Mouse (Mus musculus) hindbrain, embryonic 15.5 days (tissue): ENCODE results near the gene Nxn. TPM values are rescaled to one million over a fixed set of nuclear protein-coding genes. Genes with fewer than 3 reads are reported as not detected.
A peak's percentile ranks its signal among the peaks of the same experiment; 100 is the strongest.

Experiments
- ATAC-seq: fragments of 200-750 bp; cut with Nextera tagmentation; 2 replicates; pipeline ENCODE4 v1.8.0; 2017; ENCODE audit warnings: low read depth, moderate number of reproducible peaks, moderate TSS enrichment; ENCODE audit not compliant: low FRiP score
- H3K27ac ChIP-seq: fragments of 300-500 bp; sonication (generic); replicated peaks from 2 replicates; pipeline ENCODE4 v1.5.1; 2015; ENCODE audit warnings: mild to moderate bottlenecking, inconsistent platforms
- H3K27me3 ChIP-seq: fragments of 300-500 bp; sonication (generic); 2 replicates; pipeline ENCODE4 v1.6.1; 2015; ENCODE audit warnings: control low read depth, inconsistent platforms
- H3K36me3 ChIP-seq: fragments of 300-500 bp; sonication (generic); 2 replicates; pipeline ENCODE4 v1.6.1; 2015; ENCODE audit warnings: control low read depth, inconsistent platforms
- H3K4me1 ChIP-seq: fragments of 300-500 bp; sonication (generic); replicated peaks from 2 replicates; pipeline ENCODE4 v1.6.1; 2015; ENCODE audit warnings: control low read depth, inconsistent platforms
- H3K4me2 ChIP-seq: fragments of 300-500 bp; sonication (generic); 2 replicates; pipeline ENCODE4 v1.6.1; 2015; ENCODE audit warnings: moderate library complexity, mild to moderate bottlenecking, inconsistent platforms
- H3K4me3 ChIP-seq: fragments of 300-500 bp; sonication (generic); 2 replicates; pipeline ENCODE4 v1.5.1; 2015; ENCODE audit warnings: mild to moderate bottlenecking, inconsistent platforms
- H3K9ac ChIP-seq: fragments of 300-500 bp; sonication (generic); 2 replicates; pipeline ENCODE4 v1.6.1; 2015; ENCODE audit warnings: inconsistent platforms
- H3K9me3 ChIP-seq: fragments of 300-500 bp; sonication (generic); 2 replicates; pipeline ENCODE4 v1.6.1; 2016; ENCODE audit warnings: control low read depth, inconsistent platforms
- WGBS: fragments of 180-500 bp; shearing (Covaris S2); methylation state at CpG from one replicate; pipeline ENCODE4 v1.1.7; 2015; 5-methylcytosine and 5-hydroxymethylcytosine counted together
- polyA plus RNA-seq: library from polyadenylated mRNA; unstranded; fragments of >200 nt; fragmentation: Nextera tagmentation; extraction: Ambion mirVana; gene quantifications from 2 replicates; pipeline ENCODE4 v1.2.1, GENCODE M21; 2015

Gene Nxn
- polyA plus RNA-seq, 1 experiment from 2014 or later, result 27.5 TPM

- Histone ChIP-seq H3K4me1 (peaks cover 33% of the 10 kb centered on the region), H3K27ac (no peak overlapping the region), H3K9ac (no peak overlapping the region), H3K27me3 (no peaks in the 10 kb centered on the region), H3K4me3 (no peak overlapping the region), H3K4me2 (no peak overlapping the region), H3K36me3 (no peaks in the 10 kb centered on the region), H3K9me3 (no peaks in the 10 kb centered on the region)
- ATAC-seq, result no peak
- WGBS, result 73% methylated on average over 11 of the region's 11 CpGs
These were observed 59.8 kb downstream of the Nxn start for GRCm38 (mm10) chr11:76339141-76339540.

GRCm38 (mm10) chr11:76338656-76339055 lies 60.3 kb downstream of the Nxn start:
- H3K9me3 ChIP-seq, result no peaks in the 10 kb centered on the region
- no peak overlapping the region for H3K4me3 ChIP-seq
- no peak overlapping the region for H3K9ac ChIP-seq
- H3K36me3 ChIP-seq, result no peaks in the 10 kb centered on the region
- H3K27ac ChIP-seq, result no peak overlapping the region
- no peak overlapping the region for H3K4me2 ChIP-seq
- 76% methylated on average over 8 of the region's 8 CpGs for WGBS
- H3K27me3 ChIP-seq, result no peaks in the 10 kb centered on the region
- peaks cover 33% of the 10 kb centered on the region for H3K4me1 ChIP-seq
- ATAC-seq, result no peak

GRCm38 (mm10) chr11:76337764-76338163 lies 61.2 kb downstream of the Nxn start:
- ATAC-seq, result no peak
- Histone ChIP-seq H3K27me3 (no peaks in the 10 kb centered on the region), H3K9me3 (no peaks in the 10 kb centered on the region), H3K4me1 (peaks cover 25% of the 10 kb centered on the region), H3K27ac (no peak overlapping the region), H3K36me3 (no peaks in the 10 kb centered on the region), H3K9ac (no peak overlapping the region), H3K4me2 (no peak overlapping the region), H3K4me3 (no peak overlapping the region)
- 10% methylated on average over 7 of the region's 7 CpGs for WGBS

GRCm38 (mm10) chr11:76337236-76337635 lies 61.7 kb downstream of the Nxn start:
- Histone ChIP-seq H3K27ac (no peak overlapping the region), H3K36me3 (no peaks in the 10 kb centered on the region), H3K4me3 (no peak overlapping the region), H3K4me1 (peaks cover 28% of the 10 kb centered on the region), H3K4me2 (no peak overlapping the region), H3K27me3 (no peaks in the 10 kb centered on the region), H3K9me3 (no peaks in the 10 kb centered on the region), H3K9ac (no peak overlapping the region)
- no peak for ATAC-seq
- 84% methylated on average over 9 of the region's 9 CpGs for WGBS

- H3K4me1 ChIP-seq, result peaks cover 27% of the 10 kb centered on the region
- no peaks in the 10 kb centered on the region for H3K36me3 ChIP-seq
These were observed 62.7 kb downstream of the Nxn start for GRCm38 (mm10) chr11:76336224-76336623.

GRCm38 (mm10) chr11:76334966-76335365 lies 64.0 kb downstream of the Nxn start:
- 21% methylated on average over 10 of the region's 10 CpGs for WGBS
- ATAC-seq, result no peak
- H3K9ac ChIP-seq, result no peak overlapping the region

More at GRCm38 (mm10) chr11:76336224-76336623, 62.7 kb downstream of the Nxn start:
- H3K27ac ChIP-seq, result no peak overlapping the region
- H3K9ac ChIP-seq, result no peak overlapping the region
- no peaks in the 10 kb centered on the region for H3K9me3 ChIP-seq
- no peak overlapping the region for H3K4me2 ChIP-seq
- H3K27me3 ChIP-seq, result no peaks in the 10 kb centered on the region
- H3K4me3 ChIP-seq, result no peak overlapping the region
- ATAC-seq, result no peak

GRCm38 (mm10) chr11:76332240-76332639 lies 66.7 kb downstream of the Nxn start:
- Histone ChIP-seq H3K4me3 (no peak overlapping the region), H3K36me3 (no peaks in the 10 kb centered on the region), H3K4me1 (peaks cover 29% of the 10 kb centered on the region), H3K27me3 (no peaks in the 10 kb centered on the region), H3K9me3 (no peaks in the 10 kb centered on the region), H3K9ac (no peak overlapping the region), H3K27ac (no peak overlapping the region), H3K4me2 (no peak overlapping the region)
- WGBS, result 61% methylated on average over 5 of the region's 5 CpGs
- no peak for ATAC-seq

More at GRCm38 (mm10) chr11:76334966-76335365, 64.0 kb downstream of the Nxn start:
- peak overlapping the region; percentile 9; the same call in 1 of the 2 replicates for H3K27ac ChIP-seq
- H3K4me1 ChIP-seq, result peaks cover 20% of the 10 kb centered on the region
- no peaks in the 10 kb centered on the region for H3K36me3 ChIP-seq
- no peaks in the 10 kb centered on the region for H3K27me3 ChIP-seq
- no peaks in the 10 kb centered on the region for H3K9me3 ChIP-seq
- H3K4me2 ChIP-seq, result peak overlapping the region; percentile 4; the same call in 1 of the 2 replicates
- no peak overlapping the region for H3K4me3 ChIP-seq

- Histone ChIP-seq H3K27ac (0 out of 2 replicates have a peak overlapping the region, but pooled peaks have one; percentile 25), H3K4me3 (no peak overlapping the region), H3K9me3 (no peaks in the 10 kb centered on the region), H3K9ac (no peak overlapping the region), H3K27me3 (no peaks in the 10 kb centered on the region), H3K4me1 (peaks cover 34% of the 10 kb centered on the region), H3K4me2 (no peak overlapping the region; the same call in 1 of the 2 replicates), H3K36me3 (no peaks in the 10 kb centered on the region)
- 70% methylated on average over 2 of the region's 2 CpGs for WGBS
- no peak for ATAC-seq
These were observed 70.2 kb downstream of the Nxn start for GRCm38 (mm10) chr11:76328522-76329290.

- H3K4me2 ChIP-seq, result peak overlapping the region; percentile 9; the same call in 1 of the 2 replicates
- no peak overlapping the region for H3K9ac ChIP-seq
- 47% methylated on average over 11 of the region's 11 CpGs for WGBS
These were observed 70.9 kb downstream of the Nxn start for GRCm38 (mm10) chr11:76328084-76328483.

GRCm38 (mm10) chr11:76326672-76327071 lies 72.3 kb downstream of the Nxn start:
- WGBS, result 88% methylated on average over 6 of the region's 6 CpGs
- H3K9me3 ChIP-seq, result no peaks in the 10 kb centered on the region
- ATAC-seq, result no peak
- no peaks in the 10 kb centered on the region for H3K27me3 ChIP-seq
- H3K4me1 ChIP-seq, result peaks cover 31% of the 10 kb centered on the region
- no peaks in the 10 kb centered on the region for H3K36me3 ChIP-seq
- H3K4me3 ChIP-seq, result no peak overlapping the region
- H3K4me2 ChIP-seq, result no peak overlapping the region
- H3K27ac ChIP-seq, result no peak overlapping the region
- H3K9ac ChIP-seq, result no peak overlapping the region

More at GRCm38 (mm10) chr11:76328084-76328483, 70.9 kb downstream of the Nxn start:
- Histone ChIP-seq H3K9me3 (no peaks in the 10 kb centered on the region), H3K27me3 (no peaks in the 10 kb centered on the region), H3K4me3 (no peak overlapping the region), H3K4me1 (peaks cover 34% of the 10 kb centered on the region), H3K36me3 (no peaks in the 10 kb centered on the region), H3K27ac (0 out of 2 replicates have a peak overlapping the region, but pooled peaks have one; percentile 25)
- no peak for ATAC-seq

GRCm38 (mm10) chr11:76326051-76326450 lies 72.9 kb downstream of the Nxn start:
- Histone ChIP-seq H3K9me3 (no peaks in the 10 kb centered on the region), H3K9ac (no peak overlapping the region), H3K4me1 (peaks cover 31% of the 10 kb centered on the region), H3K4me2 (no peak overlapping the region), H3K36me3 (no peaks in the 10 kb centered on the region), H3K27ac (no peak overlapping the region), H3K4me3 (no peak overlapping the region), H3K27me3 (no peaks in the 10 kb centered on the region)
- WGBS, result 84% methylated on average over 2 of the region's 2 CpGs
- ATAC-seq, result no peak

GRCm38 (mm10) chr11:76324801-76325200 lies 74.1 kb downstream of the Nxn start:
- 64% methylated on average over 9 of the region's 9 CpGs for WGBS

More at GRCm38 (mm10) chr11:76324801-76325200, 74.1 kb downstream of the Nxn start:
- no peaks in the 10 kb centered on the region for H3K36me3 ChIP-seq
- H3K27ac ChIP-seq, result no peak overlapping the region
- no peak for ATAC-seq
- H3K4me1 ChIP-seq, result peaks cover 31% of the 10 kb centered on the region
- no peaks in the 10 kb centered on the region for H3K9me3 ChIP-seq
- no peak overlapping the region for H3K4me3 ChIP-seq
- H3K27me3 ChIP-seq, result no peaks in the 10 kb centered on the region
- no peak overlapping the region for H3K4me2 ChIP-seq
- no peak overlapping the region for H3K9ac ChIP-seq
